Mouse (Mus musculus) heart, postnatal 25 days (tissue): ENCODE data around the gene Prickle2. TPM values are rescaled to one million over a fixed set of nuclear protein-coding genes. Genes with fewer than 3 reads are reported as not detected.
A peak's percentile ranks its signal among the peaks of the same experiment; 100 is the strongest.

Experiments used
- DNase-seq: peaks from one replicate; pipeline ENCODE4 v3.0.0; 2022; ENCODE audit warnings: low spot score
- intact Hi-C: fragments of 180-260 bp; cut with DNase I; formaldehyde crosslinking; loops from one replicate; pipeline ENCODE4 v1.15.1; 2025
- total RNA-seq, 2 experiments: library from RNA; stranded (reverse); gene quantifications; 2 replicates each; pipeline ENCODE4 v1.2.3; 2021

The Prickle2 gene
- total RNA-seq, 2 experiments from 2014 or later: 6.0 to 6.1 TPM

DNA sequence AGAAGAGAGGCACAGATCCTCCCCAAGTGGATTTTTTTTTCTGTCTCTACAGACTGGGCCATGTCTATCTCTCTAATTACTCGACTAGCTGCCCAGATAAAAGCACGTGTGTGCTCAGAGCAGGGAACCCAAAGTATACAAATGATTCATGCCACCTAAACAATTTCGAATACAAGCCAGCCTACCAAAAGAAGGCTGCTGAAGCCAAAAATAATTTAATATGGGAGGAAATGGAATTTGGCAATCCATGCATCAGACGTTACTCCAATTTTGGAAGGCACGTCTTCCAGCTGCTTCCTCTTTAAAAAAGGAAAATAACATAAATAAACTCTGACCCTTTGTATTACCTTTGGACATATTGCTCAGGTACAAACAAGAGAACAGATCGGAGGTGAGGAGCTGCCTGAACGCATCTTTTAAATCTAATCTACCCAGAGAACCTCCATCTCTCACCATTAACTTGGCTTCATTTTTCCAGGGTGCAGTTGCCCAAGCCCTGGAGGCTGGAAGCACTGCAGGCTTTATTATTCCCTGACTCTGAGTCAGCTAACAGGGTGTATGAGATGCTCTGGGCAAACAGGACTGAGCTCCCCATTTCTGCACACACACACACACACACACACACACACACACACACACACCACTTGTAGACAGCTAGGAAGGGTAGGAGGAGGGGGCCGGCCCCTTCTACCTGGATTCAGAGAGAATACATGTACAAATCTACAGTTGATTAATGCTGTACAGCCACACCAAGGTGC, 172.5 kb downstream of the Prickle2 start:
- intact Hi-C loops: loop anchor here (5.0 to 10.0 kb wide), 2 partner anchors 51 to 109 kb away; no protein-coding TSS in a partner anchor
- DNase-seq: no peak

DNA sequence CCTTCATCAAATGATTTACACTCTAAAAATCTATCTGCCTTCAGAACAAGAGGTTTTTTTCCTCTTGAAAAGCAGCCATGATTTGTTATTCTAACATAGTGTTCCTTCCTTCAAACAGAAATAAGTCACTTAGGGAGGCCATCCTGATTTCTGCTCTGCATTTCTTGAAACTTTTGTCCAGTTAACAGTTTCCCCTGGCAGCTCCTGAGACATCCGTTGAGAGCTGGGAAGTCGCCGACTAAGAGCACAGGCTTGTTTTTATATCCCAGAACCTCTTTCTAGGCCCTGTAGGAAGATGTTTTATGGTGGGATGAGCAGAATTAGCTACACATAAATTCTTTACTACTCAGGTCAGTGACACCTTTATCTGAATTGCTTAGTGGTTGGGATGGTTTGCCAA, 173.1 kb downstream of the Prickle2 start:
- intact Hi-C loops: loop anchor here (5.0 to 10.0 kb wide), 2 partner anchors 51 to 108 kb away; no protein-coding TSS in a partner anchor

DNA sequence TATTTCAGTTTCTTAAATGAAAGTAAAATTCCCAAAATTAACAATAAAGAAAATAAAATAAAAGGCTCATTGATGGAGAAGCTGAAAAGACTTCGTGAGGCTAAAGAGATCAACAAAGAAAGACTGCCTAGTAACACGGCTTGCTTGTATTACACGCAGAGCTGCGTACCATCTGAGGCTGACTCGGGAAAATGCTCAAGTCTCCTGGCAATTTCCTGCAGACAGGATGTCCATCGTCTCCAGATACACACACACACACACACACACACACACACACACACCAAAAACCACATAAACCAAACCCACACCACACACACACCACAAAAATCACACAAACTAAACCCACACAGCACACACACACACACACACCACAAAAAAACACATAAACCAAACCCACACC, 173.6 kb downstream of the Prickle2 start:
- DNase-seq: no peak
- intact Hi-C loops: loop anchor here (5.0 to 10.0 kb wide), 2 partner anchors 50 to 108 kb away; no protein-coding TSS in a partner anchor

More for the DNA sequence above, 173.1 kb downstream of the Prickle2 start:
- no peak for DNase-seq

DNA sequence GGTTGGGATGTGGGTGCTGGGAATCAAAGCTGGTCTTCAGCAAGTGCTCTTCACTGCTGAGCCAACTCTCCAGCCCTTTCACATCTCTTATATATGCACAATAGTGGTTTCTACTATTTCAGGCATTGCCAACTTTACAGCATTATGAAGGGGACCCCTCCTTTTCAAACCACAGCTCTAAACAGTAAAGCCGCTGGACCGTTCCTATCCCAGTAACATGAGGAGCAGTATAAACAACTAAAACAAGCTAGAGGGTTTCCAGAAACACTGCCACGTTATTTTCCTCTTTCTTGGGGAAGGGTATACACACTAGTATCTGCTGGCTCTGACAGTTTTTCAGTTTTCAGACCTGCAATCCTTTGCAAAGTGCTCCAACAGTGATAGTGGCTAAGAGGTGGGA, 179.7 kb downstream of the Prickle2 start:
- no peak for DNase-seq
- intact Hi-C loops: no loop called here

DNA sequence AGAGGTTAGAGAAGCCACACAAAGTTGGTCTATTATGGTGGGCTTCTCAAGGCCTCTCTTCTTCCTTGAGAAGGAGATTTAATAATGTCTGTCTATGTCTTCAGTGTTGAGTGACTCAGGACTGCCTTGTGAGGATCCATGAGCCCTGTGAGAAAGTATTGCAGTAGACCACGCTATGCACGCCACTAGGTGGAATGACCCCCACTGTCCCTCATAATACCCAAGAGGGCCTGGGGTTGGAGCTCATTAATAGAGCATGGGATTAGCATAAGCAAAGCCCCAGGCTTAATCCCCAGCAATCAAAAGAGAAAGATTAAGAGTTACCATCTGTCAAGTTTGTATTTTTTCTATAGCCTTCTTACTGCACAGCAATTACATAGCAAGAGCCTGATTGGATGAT, 180.3 kb downstream of the Prickle2 start:
- no peak for DNase-seq

DNA sequence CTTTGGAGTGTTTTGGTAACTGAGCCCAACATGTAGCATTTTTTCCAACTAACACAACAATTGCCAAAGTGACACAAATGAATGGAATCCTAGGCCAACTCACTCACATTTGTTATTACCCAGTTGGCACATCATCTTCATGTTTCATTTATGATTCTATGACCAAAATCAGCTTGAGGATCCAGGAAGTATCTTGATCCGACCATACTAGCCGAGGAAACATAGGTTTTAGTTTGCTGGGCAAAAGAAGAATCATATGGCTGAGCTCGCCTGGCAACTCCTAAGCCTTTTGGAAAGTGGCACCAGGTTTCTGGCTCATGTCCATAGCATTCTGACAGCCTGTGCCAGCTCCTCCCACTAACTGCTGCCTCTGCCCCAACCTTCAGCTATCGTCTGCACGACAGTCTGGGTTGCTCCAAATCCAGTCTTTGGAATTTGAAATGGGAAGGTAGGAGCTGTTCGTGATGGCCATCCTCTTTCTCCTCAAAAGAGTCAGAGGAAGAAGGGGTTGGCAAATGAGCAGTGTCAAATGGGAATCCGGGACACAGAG, 184.4 kb downstream of the Prickle2 start:
- DNase-seq: no peak
- intact Hi-C loops: no loop called here

More for the DNA sequence above, 180.3 kb downstream of the Prickle2 start:
- intact Hi-C loops: no loop called here

DNA sequence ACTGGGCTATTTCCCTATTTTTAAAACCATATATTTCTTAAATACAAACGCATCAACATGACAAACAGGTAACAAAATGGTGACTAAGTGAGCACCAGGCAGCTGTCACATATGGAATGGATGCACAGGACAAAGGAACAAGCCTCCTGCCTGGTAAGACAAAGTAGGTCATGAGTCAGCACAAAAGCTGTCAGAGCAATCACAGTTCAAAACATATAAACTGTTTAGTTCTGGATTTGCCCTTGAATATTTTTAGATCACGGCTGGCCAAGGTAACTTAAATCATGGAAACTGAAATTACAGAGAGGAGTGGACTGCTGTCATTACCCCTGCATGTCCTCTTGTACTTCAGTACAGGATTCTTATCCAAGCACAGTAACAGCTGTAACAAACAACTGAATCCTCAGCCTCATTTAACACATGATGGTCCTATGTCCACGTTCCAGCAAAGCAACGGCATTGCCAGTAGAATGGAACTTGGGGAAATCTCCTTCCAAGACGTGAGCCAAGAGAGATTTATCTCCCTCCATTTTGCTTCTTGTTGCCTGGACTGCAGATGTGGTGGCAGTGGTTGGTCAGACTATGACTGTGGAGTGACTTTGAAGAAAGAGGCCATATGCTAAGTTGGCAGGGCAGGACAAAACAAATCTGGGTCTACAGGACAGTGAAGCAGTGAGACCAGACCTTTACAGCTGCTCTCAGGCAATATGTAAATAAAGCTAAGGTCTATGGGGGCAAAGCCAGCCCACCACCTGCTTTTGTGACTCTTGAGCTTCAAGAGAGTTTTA, 185.7 kb downstream of the Prickle2 start:
- no peak for DNase-seq
- intact Hi-C loops: no loop called here

DNA sequence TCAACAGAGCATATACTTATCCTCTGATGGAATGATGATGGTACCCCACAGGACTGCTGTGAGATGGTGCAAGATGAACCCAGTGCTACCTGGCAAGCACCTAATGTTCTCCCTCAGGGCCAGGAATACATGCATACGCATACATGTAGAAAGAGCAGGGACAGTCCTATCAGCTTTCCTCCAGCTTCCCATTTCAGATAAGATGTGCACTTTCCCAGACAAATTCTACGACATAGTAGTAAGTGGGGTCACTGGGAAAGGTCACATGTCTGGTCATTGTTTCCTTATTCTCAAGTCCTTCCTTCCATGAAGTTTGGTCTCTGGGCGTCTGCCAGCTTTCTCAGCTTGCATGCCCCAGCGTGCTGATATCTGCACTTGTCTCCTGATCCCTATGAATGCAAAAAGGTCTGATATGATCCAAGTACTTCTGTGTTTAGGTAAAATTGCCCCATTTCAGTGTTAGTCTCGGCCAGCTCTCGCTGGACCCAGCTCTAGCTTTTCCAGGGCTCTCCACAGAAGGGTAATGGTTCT, 187.5 kb downstream of the Prickle2 start:
- DNase-seq: no peak
- intact Hi-C loops: no loop called here

DNA sequence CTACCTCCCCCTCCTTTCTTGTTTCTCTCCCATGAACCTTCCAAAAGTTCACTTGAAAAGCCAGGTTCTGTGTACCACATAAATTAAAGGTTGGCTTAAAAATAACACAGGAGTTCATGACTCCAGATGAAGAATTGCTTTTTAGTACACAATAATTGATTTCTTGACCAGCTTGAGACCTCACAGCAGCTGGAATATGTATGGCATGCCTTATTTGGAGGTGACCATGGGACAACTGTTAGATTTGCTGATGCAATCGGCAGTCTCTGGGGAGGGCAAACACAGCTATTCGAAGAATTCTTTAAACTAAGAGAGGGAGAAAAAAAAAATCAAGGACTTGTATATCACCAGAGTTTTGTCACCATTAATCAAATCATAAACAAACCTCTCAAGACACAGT, 189.0 kb downstream of the Prickle2 start:
- intact Hi-C loops: no loop called here

DNA sequence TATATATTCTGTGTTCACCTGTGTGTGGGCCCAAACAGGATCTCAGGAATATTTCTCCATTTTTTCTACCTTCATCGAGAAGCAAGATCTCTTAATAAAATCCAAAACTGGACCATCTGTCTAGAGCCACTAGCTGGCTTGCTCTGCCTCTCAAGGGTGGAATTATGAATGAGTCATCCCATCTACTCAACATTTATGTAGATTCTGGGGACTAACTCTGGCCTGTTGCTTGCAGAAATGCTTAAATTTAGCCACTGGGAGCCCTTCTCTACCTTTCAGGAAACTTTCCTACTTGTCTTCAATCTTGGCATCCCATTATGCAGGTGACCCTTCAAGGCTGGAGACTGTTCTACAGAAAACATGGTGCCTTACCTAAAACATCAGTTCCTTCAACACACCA, 194.0 kb downstream of the Prickle2 start:
- no peak for DNase-seq
- intact Hi-C loops: no loop called here

More for the DNA sequence above, 189.0 kb downstream of the Prickle2 start:
- DNase-seq: no peak

DNA sequence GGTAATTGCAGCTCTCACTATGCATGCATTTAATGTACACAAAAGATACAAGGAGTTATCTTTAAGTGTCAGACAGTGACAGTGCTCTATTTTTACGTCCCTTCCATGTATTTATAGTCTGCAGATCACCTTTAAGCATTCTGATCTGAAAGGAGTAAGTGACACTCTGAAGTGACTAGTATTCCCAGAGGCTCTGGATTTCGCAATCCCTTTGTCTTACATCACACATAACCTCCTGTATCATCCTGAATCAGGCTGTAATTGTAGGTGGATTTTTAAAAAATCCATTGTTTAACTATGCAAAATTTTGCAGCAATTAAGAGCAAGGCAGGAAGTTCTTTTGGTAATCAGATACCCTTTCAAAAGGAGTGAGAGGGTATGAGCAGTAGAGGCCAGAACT, 196.2 kb downstream of the Prickle2 start:
- no peak for DNase-seq
- intact Hi-C loops: no loop called here

DNA sequence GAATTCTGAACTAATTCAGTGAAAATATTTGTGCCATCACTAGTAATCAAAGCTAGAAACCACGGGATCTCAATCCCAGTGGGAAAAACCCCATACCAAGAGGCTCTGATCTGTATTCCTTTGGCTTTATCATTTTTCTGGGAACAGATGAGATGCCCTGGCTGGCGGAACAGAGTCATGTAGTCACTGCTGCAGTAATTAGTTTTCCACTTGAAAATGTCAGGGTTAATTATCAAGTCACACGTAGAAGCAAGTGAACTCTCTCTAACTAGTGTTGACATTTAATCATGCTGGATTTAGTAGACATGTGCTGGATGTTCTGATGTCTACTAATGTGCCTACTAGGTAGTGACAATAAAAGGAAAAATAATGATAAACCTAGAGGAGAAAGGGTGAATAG, 199.7 kb downstream of the Prickle2 start:
- intact Hi-C loops: no loop called here
- no peak for DNase-seq

DNA sequence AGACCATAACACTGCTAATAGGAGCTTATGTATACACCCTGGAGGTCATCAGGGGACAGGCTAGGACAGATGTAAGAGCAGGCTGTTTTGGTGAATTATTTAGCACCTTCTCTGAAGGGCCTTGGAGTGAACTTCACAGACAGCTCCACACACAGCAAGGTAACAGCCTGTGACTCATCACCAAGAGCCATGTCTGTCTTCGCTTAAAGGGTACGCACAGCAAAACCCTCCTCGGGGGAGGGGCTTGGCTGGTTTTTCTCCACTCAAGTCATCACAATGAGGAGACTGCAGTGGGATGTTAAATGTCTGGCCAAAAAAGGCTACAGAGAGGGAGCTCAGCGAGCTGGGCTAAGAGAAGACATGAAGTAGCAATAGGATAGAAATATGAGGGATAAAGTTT, 206.5 kb downstream of the Prickle2 start:
- intact Hi-C loops: no loop called here
- no peak for DNase-seq

DNA sequence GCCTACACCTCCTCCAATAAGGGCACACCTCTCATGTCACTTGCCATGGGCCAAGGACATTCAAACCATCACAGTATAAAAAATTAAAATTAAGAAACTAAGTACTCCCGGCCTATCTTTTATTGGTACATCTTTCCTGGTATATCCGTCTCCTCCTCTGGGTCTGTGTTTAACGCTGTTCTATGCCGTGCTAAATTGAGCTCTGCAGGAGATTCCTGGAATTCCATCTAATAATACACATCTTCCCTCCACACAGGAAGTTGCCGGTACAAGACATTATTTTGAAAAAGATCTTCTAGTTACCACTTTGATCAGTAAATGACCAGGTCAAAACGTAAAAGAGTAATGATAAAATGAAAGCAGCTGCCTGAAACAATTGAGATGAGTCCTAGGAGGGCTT, 207.4 kb downstream of the Prickle2 start:
- intact Hi-C loops: no loop called here
- no peak for DNase-seq

DNA sequence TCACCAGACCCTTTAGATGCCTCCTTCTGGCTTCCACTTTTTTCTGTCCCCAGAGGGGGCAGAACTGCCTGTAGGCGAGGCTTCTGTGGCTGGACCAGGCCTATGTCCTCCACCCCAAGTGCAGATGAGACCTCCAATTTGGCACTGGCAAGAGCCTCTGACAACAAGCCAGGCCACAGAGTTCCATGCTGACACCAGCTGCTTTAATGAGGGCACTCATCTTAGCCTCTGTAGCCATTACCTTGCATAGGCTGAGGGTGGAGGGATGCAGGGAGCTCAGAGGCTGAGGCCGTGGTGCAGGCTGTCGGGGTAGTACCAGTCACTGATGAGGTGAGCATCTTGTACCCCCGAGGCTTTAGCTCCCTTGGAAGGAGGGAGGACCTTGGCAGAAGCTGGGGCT, 208.7 kb downstream of the Prickle2 start:
- no peak for DNase-seq
- intact Hi-C loops: no loop called here

DNA sequence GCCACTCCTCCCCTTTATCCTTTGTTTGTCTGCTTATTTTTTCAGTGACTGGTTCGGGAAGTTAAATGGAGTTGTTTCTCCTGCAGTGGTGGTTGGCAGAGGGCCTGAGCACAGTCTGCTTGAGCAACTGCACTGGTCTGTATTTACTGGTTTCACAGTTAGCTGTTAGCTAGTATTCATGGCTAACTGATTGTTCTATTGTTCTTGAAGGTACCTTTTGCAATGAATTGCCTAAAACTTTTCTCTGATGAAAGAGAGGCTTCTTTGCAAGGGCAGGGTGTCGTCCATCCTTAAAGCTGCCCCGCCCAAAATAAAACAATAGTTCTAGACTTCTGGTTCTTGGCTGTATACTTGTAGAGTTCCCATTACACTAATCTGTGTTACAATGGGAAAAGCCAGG, 210.5 kb downstream of the Prickle2 start:
- intact Hi-C loops: no loop called here
- DNase-seq: no peak

DNA sequence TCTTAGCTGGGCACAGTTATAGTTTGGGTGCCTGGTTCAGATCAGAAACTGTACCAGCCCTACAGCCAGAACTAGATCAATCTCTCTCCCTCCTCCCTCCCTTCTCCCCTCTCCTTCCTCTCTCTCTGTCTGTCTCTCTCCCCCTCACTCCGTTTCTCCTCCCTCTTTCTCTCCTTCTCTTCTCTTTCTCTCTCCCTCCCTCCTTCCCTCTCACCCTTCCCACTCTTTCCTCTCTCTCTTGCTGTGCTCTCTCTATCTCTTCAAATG, 224.3 kb downstream of the Prickle2 start:
- no peak for DNase-seq
- intact Hi-C loops: loop anchor here (2.0 to 5.0 kb wide), 4 partner anchors 51 to 246 kb away; no protein-coding TSS in a partner anchor

DNA sequence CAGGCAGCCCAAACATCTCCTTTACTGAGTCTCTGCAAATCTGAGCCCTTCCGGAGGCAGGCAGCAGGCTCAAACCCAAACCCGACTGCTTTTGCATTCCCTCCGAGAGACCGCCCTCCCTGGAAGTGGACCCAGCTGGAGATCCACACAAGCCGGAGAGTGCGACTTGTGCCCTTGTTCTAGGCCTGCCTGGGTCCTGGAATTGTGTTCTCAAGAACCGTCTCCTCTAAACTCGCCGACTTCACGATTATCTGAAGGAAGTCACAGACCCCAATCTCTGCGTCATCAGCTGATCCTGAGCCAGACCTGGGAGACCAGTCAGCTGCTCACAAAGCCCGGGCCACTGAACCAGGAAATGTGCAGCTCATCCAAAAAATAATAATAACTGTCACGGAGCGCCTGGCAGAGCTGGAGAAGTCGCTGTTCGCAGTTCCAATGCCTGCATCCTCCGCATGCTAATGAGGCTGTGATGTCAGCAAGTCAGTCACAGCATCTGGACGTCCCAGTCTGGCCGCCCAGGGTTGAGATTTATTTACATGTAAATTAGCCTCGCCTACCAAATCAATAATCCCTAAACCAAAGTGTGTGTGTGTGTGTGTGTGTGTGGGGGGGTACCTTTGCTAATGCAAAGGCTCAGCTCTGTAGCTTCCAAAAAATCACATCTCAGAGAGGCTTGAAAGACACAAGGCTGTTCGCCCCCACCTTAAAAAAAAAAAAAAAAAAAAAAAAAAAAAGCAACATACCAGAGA, 224.8 kb downstream of the Prickle2 start:
- DNase-seq: peak; percentile 70
- intact Hi-C loops: loop anchor here (2.0 to 5.0 kb wide), 4 partner anchors 51 to 246 kb away; no protein-coding TSS in a partner anchor

DNA sequence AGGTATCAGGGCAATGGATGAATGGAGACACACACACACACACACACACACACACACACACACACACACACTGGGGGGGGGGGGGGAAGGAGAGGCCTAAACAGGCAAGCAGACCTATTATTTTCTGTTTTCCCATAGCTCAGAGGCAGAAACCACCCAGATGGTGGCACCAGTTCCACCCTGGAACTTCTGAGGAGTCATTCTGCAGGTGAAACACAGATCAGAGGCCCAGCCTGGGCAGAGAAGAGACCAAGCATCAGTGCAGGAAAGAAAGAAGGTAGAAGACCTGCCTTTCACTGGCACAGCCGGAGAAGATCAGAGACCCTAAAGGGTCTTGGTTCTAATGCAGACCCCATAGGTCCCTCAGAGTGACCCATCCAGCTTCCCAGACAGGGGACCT, 227.3 kb downstream of the Prickle2 start:
- no peak for DNase-seq
- intact Hi-C loops: loop anchor here (5.0 kb wide), 1 partner anchor 191 kb away; no protein-coding TSS in a partner anchor

DNA sequence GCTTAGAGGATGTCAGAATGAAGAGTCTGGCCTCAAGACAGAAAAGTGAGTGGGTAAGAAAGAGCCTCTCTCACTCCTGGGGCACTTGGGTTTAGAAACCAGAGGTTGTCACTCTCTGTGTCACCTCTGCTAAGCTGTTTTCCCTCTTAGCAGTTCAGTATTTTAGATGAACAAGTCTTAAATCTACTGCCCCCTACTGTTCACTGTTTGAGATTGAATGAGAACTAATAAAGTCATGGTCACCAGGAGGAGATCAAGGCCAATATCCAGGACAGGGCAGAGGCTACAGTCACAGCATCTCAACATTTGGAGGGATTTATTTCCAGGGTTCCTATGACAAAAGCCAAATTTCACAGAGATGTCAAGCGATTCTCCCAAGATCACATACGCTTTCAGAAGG, 228.3 kb downstream of the Prickle2 start:
- intact Hi-C loops: loop anchor here (5.0 kb wide), 1 partner anchor 190 kb away; no protein-coding TSS in a partner anchor
- DNase-seq: no peak
